Mouse (Mus musculus) liver, embryonic 11.5 days (tissue): Measurements from ENCODE around the gene Zfp281. TPM values are rescaled to one million over a fixed set of nuclear protein-coding genes. Genes with fewer than 3 reads are reported as not detected.

Experiments used
- ATAC-seq: fragments of 200-750 bp; cut with Nextera tagmentation; replicated peaks from 2 replicates; pipeline ENCODE4 v1.8.0; 2017; ENCODE audit warnings: moderate number of reproducible peaks, mild to moderate bottlenecking, moderate TSS enrichment, moderate library complexity; ENCODE audit not compliant: low FRiP score
- DNase-seq: peaks from one replicate; pipeline ENCODE4 v3.0.0-alpha.2; 2017; ENCODE audit warnings: low spot score
- H3K27ac ChIP-seq: fragments of 300-500 bp; sonication (generic); 2 replicates; pipeline ENCODE4 v1.5.1; 2014; ENCODE audit warnings: mild to moderate bottlenecking, low read depth, low read length, control low read depth
- H3K27me3 ChIP-seq: fragments of 300-500 bp; sonication (generic); replicated peaks from 2 replicates; pipeline ENCODE4 v1.6.1; 2014; ENCODE audit warnings: low read length, mixed read lengths; ENCODE audit not compliant: control insufficient read depth, insufficient read depth
- H3K36me3 ChIP-seq: fragments of 300-500 bp; sonication (generic); 2 replicates; pipeline ENCODE4 v1.6.1; 2014; ENCODE audit warnings: mild to moderate bottlenecking, low read length, moderate library complexity, mixed read lengths; ENCODE audit not compliant: control insufficient read depth, insufficient read depth
- H3K4me1 ChIP-seq: fragments of 300-500 bp; sonication (generic); replicated peaks from 2 replicates; pipeline ENCODE4 v1.6.1; 2014; ENCODE audit warnings: low read length, mixed read lengths; ENCODE audit not compliant: control insufficient read depth, insufficient read depth
- H3K4me2 ChIP-seq: fragments of 300-500 bp; sonication (generic); 2 replicates; pipeline ENCODE4 v1.6.1; 2014; ENCODE audit warnings: mild to moderate bottlenecking, control low read depth, moderate library complexity
- H3K4me3 ChIP-seq: fragments of 300-500 bp; sonication (generic); 2 replicates; pipeline ENCODE4 v1.5.1; 2014; ENCODE audit warnings: low read depth, low read length, control low read depth
- H3K9ac ChIP-seq: fragments of 300-500 bp; sonication (generic); 2 replicates; pipeline ENCODE4 v1.6.1; 2014; ENCODE audit warnings: low read depth, low read length, control low read depth
- H3K9me3 ChIP-seq: fragments of 300-500 bp; sonication (generic); 2 replicates; pipeline ENCODE4 v1.6.1; 2016; ENCODE audit warnings: low read length, inconsistent platforms, mixed read lengths; ENCODE audit not compliant: control insufficient read depth
- WGBS: fragments of 180-500 bp; shearing (Covaris S2); extraction: QIAGEN DNeasy Blood & Tissue Kit; methylation state at CpG from one replicate; pipeline ENCODE4 v1.1.7; 2014; 5-methylcytosine and 5-hydroxymethylcytosine counted together
- polyA plus RNA-seq: library from polyadenylated mRNA; unstranded; fragments of >200 nt; fragmentation: Nextera tagmentation; extraction: Ambion mirVana; gene quantifications from 2 replicates; pipeline ENCODE4 v1.2.1, GENCODE M21; 2014

Zfp281 gene
- polyA plus RNA-seq, result 19.3 and 21.3 TPM in 2 replicates

DNA sequence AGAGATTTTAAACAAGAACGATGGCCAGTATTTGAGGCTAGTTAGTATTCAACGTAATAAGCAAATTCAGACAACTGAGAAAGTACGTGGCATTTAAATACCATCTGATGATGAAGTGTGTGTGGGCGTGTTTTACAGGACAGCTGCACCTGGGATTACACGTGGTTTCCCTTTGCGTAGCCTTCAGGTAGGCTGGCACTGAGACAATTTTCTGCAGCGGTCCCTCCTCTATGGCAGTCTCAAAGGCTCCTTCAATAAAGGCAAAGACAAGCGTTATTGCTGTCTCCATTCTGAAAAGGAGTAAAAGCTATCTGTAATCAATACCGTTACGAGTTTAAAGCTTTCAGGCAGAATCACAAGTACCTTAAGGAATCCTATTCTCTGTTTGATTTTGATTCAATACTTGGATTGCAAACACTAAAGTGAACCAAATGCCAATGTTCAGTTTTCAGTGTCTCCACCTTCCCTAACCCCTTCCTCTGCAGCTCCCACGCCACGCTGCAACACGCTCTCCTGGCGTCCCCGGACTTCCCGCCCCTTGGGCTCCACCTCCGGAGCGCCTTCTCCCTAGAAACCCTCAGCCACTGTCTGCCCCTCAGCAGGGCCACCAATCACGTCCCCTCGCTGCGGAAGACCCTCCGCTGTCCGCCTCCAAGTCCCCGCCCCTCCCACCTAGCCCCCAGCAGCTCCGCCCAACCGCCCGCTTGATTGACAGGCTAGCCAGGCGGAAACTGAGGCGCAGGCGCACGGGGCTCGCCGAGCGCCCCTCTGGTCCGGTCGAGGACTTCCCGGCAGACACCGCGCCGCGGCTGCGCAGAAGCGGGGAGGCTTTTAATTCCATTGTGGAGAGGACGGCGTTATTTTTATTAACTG, at the start of gene Zfp281:
TSS of gene Zfp281 (plus strand) at position 756 of the 873 bp plus-strand sequence.
- Histone ChIP-seq H3K4me3 (peak within 1 kb of the TSS; percentile 95), H3K4me1 (peaks cover 26% of the 10 kb centered on the region), H3K27ac (peak within 1 kb of the TSS; percentile 71), H3K9me3 (no peaks in the 10 kb centered on the region), H3K9ac (peak within 1 kb of the TSS; percentile 95), H3K4me2 (peak within 1 kb of the TSS; percentile 88), H3K27me3 (no peaks in the 10 kb centered on the region), H3K36me3 (peaks cover 17% of the 10 kb centered on the region)
- 2% methylated on average over 45 of the region's 45 CpGs for WGBS
- peak; percentile 96 for ATAC-seq
- peak; percentile 96 for DNase-seq

DNA sequence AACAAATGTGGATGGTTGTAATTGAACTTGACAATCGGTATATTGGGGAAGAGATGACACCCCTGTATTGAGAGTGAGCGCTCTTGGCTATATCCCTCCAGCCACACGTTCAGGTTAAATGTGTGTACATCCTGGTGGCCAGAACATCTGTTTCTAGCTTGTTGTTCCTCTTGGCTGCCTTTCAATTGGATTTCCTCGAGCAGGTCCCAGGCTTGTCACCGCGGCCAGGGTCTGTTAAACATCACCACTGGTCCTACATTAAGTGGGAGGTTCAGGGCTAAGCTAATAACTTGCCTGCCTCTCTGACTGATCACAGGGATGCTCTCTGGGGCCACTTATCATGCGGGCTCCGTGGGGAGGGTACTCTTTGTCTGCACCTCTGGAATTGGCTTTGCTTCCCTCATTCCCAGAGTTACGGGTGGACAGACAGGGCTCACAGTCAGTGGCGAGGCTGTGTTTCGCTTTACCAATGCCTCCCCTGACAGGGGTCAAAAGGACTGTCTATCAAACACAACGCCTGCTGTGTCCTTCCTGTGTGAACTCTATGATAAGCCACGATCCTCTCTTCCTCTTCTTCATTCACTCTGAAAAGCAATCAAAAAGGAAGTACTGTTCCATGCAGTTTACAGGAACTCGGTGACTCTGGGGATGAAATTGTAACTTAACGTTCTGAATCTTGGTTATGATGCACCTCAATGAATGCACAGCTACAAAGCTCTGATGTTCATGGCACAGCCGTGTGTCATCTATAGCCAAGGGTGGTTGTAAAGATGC, 46.6 kb upstream of the Zfp281 start:
- H3K9me3 ChIP-seq, result no peaks in the 10 kb centered on the region
- peak overlapping the region; percentile 51 for H3K4me2 ChIP-seq
- no peaks in the 10 kb centered on the region for H3K27me3 ChIP-seq
- ATAC-seq, result peak; percentile 34; the same call in 1 of the 2 replicates
- H3K27ac ChIP-seq, result no peak overlapping the region
- H3K4me3 ChIP-seq, result no peak overlapping the region
- no peaks in the 10 kb centered on the region for H3K36me3 ChIP-seq
- no peak overlapping the region for H3K9ac ChIP-seq
- 20% methylated on average over 16 of the region's 16 CpGs for whole genome bisulfite sequencing
- peaks cover 9% of the 10 kb centered on the region for H3K4me1 ChIP-seq
- DNase-seq, result no peak

DNA sequence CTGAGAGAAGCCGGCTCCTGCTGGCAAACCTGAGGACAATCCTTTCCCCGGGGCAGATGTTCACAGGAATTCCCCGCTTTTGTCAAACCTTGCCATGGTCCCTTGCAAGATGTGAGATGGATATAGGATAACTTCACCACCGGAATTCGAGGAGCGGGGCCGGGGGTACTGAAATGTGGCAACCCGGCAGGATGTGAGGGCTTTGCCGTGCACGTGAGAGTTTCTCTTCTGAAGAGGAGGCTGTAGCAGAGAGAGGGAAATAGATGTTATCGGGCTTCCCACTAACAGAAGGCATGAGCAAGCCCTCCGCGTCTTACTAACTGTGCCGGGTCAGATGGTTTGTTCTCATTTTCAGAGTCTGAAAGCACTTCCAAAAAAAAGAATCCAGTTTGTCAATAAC, 45.3 kb upstream of the Zfp281 start:
- H3K27me3 ChIP-seq, result no peaks in the 10 kb centered on the region
- H3K4me2 ChIP-seq, result peak overlapping the region; percentile 21
- H3K27ac ChIP-seq, result no peak overlapping the region
- DNase-seq, result no peak
- H3K4me1 ChIP-seq, result peaks cover 9% of the 10 kb centered on the region
- H3K9me3 ChIP-seq, result no peaks in the 10 kb centered on the region
- ATAC-seq, result no peak
- no peaks in the 10 kb centered on the region for H3K36me3 ChIP-seq
- 42% methylated on average over 14 of the region's 14 CpGs for WGBS
- H3K4me3 ChIP-seq, result no peak overlapping the region
- H3K9ac ChIP-seq, result no peak overlapping the region

DNA sequence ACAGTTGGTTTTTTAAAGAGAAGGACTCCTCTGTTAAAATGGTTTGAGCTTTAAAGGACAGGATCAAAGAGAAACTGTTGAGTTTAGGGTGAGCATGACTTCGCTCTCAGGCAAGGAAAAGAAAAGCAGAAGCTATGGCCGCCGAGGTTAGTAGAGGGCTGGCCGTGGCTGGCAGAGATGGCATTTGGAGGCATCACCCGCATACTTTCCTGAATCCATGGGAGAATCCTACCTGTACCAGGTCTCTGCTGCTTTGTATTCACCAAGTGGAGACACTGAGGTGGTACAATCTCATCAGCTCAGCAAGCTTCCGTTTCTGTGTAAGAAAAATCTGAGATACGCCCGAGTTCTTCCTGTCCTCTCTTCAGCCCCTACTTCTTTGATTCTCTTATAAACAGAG, 44.4 kb upstream of the Zfp281 start:
- no peak for ATAC-seq
- H3K27ac ChIP-seq, result no peak overlapping the region
- H3K9me3 ChIP-seq, result no peaks in the 10 kb centered on the region
- peaks cover 9% of the 10 kb centered on the region for H3K4me1 ChIP-seq
- H3K36me3 ChIP-seq, result no peaks in the 10 kb centered on the region
- H3K27me3 ChIP-seq, result no peaks in the 10 kb centered on the region
- no peak overlapping the region for H3K4me3 ChIP-seq
- H3K4me2 ChIP-seq, result no peak overlapping the region
- WGBS, result 53% methylated on average over 8 of the region's 8 CpGs
- no peak for DNase-seq
- no peak overlapping the region for H3K9ac ChIP-seq

DNA sequence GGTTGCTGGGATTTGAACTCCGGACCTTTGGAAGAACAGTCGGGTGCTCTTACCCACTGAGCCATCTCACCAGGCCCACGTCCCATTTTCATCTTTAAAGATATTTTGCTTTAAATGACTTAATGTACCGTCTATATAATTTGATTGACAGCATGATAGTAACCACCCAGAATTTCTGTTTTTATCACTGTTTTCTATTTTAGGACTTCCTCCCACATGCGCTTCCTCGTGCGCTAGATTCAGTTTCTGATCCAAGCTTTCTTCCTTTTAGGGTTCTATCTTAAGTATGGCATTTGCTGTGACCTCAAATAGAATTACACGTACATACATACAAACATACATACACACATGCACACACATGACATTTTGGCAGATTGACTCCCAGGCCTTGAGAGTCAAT, 42.9 kb upstream of the Zfp281 start:
- H3K27me3 ChIP-seq, result no peaks in the 10 kb centered on the region
- H3K4me3 ChIP-seq, result no peak overlapping the region
- no peak overlapping the region for H3K9ac ChIP-seq
- DNase-seq, result no peak
- no peaks in the 10 kb centered on the region for H3K36me3 ChIP-seq
- H3K9me3 ChIP-seq, result no peaks in the 10 kb centered on the region
- H3K4me2 ChIP-seq, result no peak overlapping the region
- ATAC-seq, result no peak
- WGBS, result 56% methylated on average over 8 of the region's 8 CpGs
- H3K27ac ChIP-seq, result no peak overlapping the region
- H3K4me1 ChIP-seq, result peaks cover 9% of the 10 kb centered on the region

DNA sequence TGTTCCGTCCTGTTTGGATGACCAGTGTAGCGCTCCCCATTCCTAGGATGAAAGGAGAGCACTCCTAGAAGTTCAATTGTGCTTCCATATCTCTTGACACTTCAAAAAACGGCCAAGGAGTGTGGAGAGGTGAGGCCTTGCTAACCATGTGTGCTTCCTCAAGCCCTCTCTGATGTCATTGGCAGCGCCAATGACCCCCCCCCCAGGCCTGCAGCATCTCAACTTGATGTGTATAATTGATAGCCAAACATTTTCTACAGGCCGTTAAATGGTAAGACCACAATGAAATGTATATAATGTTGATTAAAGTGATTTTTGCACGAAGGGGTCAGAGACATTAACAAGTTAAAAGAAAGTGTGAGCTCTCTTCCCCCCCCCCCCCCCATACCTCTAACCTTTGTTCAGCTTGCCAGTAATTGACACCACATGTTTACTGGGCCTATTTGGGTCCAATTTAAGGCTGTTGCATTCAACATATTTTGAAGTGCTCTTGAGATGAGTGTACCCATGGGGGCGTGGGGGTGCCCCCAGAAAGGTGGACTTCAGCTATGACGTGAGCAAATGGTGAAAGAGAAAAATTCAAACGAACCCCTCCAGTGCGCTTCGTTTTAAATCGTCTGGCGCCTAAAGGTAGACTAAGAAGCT, 36.8 kb upstream of the Zfp281 start:
- Histone ChIP-seq H3K4me2 (no peak overlapping the region), H3K9ac (no peak overlapping the region), H3K36me3 (no peaks in the 10 kb centered on the region), H3K9me3 (no peaks in the 10 kb centered on the region), H3K27me3 (no peaks in the 10 kb centered on the region), H3K4me1 (no peaks in the 10 kb centered on the region), H3K27ac (no peak overlapping the region), H3K4me3 (no peak overlapping the region)
- no peak for ATAC-seq
- DNase-seq, result no peak
- 73% methylated on average over 13 of the region's 13 CpGs for WGBS

DNA sequence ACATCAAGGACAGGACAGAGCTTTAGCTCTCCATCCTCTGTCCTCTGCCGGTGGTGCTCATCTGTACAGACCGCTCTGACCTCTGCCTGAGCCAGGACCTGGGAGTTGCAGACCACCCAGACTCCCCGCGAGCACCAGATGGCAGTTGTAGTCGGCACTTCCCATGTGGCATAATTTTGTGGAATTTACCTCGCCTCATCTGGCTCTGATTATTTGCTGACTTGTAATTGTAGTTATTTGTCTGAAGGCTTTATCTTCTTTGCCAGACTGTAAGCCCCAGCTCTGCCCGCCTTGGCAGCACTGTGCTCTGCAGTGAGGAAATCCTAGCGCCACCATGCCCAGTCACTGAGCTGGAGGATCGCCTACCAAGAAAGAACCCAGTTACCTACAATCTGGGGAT, 35.8 kb upstream of the Zfp281 start:
- WGBS, result 18% methylated on average over 9 of the region's 9 CpGs
- ATAC-seq, result no peak
- Histone ChIP-seq H3K27me3 (no peaks in the 10 kb centered on the region), H3K9me3 (no peaks in the 10 kb centered on the region), H3K9ac (no peak overlapping the region), H3K36me3 (no peaks in the 10 kb centered on the region), H3K4me2 (peak overlapping the region; percentile 53), H3K4me1 (no peaks in the 10 kb centered on the region), H3K4me3 (no peak overlapping the region), H3K27ac (no peak overlapping the region)
- DNase-seq, result no peak

DNA sequence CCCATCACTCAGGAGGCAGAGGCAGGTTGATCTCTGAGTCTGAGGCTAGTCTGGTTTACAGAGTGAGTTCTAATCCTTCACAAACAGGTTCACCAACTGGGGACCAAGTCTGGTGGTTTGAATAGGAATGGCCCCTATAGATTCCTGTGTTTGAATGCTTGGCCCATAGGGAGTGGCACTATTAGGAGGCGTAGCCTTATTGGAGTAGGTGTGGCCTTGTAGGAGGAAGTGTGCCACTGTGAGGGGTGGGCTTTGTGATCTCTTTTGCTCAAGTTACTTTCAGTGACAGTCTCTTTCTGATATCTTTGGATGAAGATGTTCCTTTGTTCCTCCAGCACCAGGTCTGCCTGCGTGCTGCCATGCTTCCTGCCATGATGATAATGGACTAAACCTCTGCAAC, 32.0 kb upstream of the Zfp281 start:
- no peak for DNase-seq
- 89% methylated on average over 2 of the region's 2 CpGs for WGBS
- no peak overlapping the region for H3K27ac ChIP-seq
- no peak overlapping the region for H3K4me2 ChIP-seq
- no peak overlapping the region for H3K4me3 ChIP-seq
- no peaks in the 10 kb centered on the region for H3K27me3 ChIP-seq
- ATAC-seq, result no peak
- H3K9ac ChIP-seq, result no peak overlapping the region
- no peaks in the 10 kb centered on the region for H3K4me1 ChIP-seq
- no peaks in the 10 kb centered on the region for H3K9me3 ChIP-seq
- H3K36me3 ChIP-seq, result no peaks in the 10 kb centered on the region
